In the genomic region with DNA sequence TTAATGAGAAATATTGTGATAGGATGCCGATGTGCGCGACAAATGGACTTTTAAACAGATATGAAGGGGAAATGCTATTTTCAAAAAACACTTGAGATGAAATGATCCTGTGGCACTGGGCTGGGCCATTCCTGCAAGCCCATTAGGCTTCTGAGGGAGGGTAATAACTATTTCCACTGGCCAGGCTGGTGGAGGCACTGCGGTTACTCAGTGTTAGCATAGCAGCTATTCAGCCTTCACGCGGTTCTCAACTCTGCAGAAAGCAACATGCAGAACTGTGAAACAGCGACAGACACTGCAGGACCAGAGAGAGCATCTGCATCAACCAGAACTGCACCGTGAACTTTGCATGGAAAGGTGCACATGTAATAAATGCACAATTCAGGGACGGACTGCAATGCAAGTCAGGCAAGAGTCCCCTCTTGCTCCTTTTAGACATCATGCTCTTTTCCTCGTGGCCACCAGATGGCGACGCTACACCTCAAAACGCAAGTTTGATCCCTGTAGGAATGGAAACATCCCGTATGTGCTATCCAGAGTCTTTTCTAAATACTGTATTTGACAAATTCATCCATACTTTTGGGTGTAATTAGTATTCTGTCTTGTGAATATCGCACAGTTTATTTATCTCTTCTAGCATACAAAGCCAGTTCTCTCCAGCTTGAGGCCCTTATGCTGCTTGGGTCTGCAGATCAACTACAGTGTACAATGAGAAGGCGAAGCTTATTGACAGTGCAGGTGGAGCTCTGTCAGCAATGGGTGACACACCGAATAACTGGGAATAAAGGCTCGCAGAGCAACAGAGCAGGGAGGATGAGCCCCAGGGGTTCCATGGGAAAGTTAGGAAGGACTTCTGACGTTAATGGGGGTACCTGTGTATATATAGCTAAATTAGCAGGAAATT, we compare ENCODE assay signal across 8 mouse cellular contexts.
A peak's percentile ranks its signal among the peaks of the same experiment; 100 is the strongest.
DNase-seq lines count a peak whose midpoint lies in the region; ATAC-seq and TF ChIP-seq lines count a peak whose summit lies in the region.

No protein-coding gene starts in this region.

- intact Hi-C loops in heart, postnatal 14 days (cut with DNase I) = loop anchor here (5.0 kb wide), 1 partner anchor 103 kb away; no protein-coding TSS in a partner anchor

- peak; percentile 61 for TF ChIP-seq RAD21 in MEL (IDR thresholded peaks at IDR 0.05; ENCODE audit: low read depth, low read length)

- 40% methylated on average over 19 of the region's 19 CpGs for WGBS in lung, postnatal 0 days

- peak; percentile 52 to 59 (median 55) for TF ChIP-seq CTCF in MEL (IDR thresholded peaks at IDR 0.05 in 2 of 3, conservative IDR thresholded peaks at IDR 0.05 in 1 of 3; ENCODE audit: control insufficient read depth in 1 of 3, insufficient read depth in 1 of 3, low read depth in 2 of 3, low read length in 3 of 3, poor library complexity in 1 of 3, severe bottlenecking in 1 of 3)
- peak; percentile 94 for TF ChIP-seq CTCF in lung, postnatal 0 days (IDR thresholded peaks at IDR 0.05)

- H3K79me2 ChIP-seq in MEL (ENCODE audit: control insufficient read depth, insufficient read depth, low read length, poor library complexity) = no peaks in the 10 kb centered on the region

- no peaks in the 10 kb centered on the region for H3K27me3 ChIP-seq in MEL (ENCODE audit: control insufficient read depth in 1 of 2, insufficient read depth in 2 of 2, low read length in 2 of 2)
- H3K27me3 ChIP-seq in lung, postnatal 0 days (replicated peaks; ENCODE audit: insufficient read depth, low read length) = no peaks in the 10 kb centered on the region

- no peaks in the 10 kb centered on the region for H3K36me3 ChIP-seq in MEL (ENCODE audit: control insufficient read depth in 1 of 2, insufficient read depth in 2 of 2, low read length in 2 of 2)
- no peaks in the 10 kb centered on the region for H3K36me3 ChIP-seq in lung, postnatal 0 days (ENCODE audit: insufficient read depth, low read length)

- TF ChIP-seq EP300 in MEL (IDR thresholded peaks at IDR 0.05; ENCODE audit: low read depth in 1 of 2, low read length in 2 of 2) = no peak
- no peak for TF ChIP-seq EP300 in lung, postnatal 0 days (IDR thresholded peaks at IDR 0.05)

- H3K4me3 ChIP-seq in MEL (ENCODE audit: control insufficient read depth in 1 of 2, insufficient read depth in 1 of 2, low read depth in 2 of 2, low read length in 2 of 2) = no peak overlapping the region
- H3K4me3 ChIP-seq in lung, postnatal 0 days (ENCODE audit: low read depth, low read length) = no peak overlapping the region

- H3K4me1 ChIP-seq in MEL (ENCODE audit: control insufficient read depth in 1 of 2, insufficient read depth in 2 of 2, low read length in 2 of 2) = no peaks in the 10 kb centered on the region
- no peaks in the 10 kb centered on the region for H3K4me1 ChIP-seq in lung, postnatal 0 days (ENCODE audit: insufficient read depth, low read depth, low read length)

- no peaks in the 10 kb centered on the region for H3K9me3 ChIP-seq in MEL (replicated peaks; ENCODE audit: insufficient read depth, low read length)
- no peaks in the 10 kb centered on the region for H3K9me3 ChIP-seq in lung, postnatal 0 days (ENCODE audit: low read length)

- DNase-seq in A20 (ENCODE audit: low read depth, low spot score) (peak; percentile 40), MEL (ENCODE audit: low read depth, low spot score) (peak; percentile 26)
- DNase-seq in heart, postnatal 14 days = peak; percentile 54 to 70
- peak; percentile 75 to 78 for DNase-seq in kidney, postnatal 4 days
- peak; percentile 76 for DNase-seq in lung, postnatal 0 days (ENCODE audit: low spot score)
- peak; percentile 49 for DNase-seq in retina, postnatal 7 days (ENCODE audit: low read depth, low spot score)
- DNase-seq in spleen, postnatal 4 days (ENCODE audit: low spot score in 2 of 2) = no peak

- TF ChIP-seq POLR2A in MEL (IDR thresholded peaks at IDR 0.05; ENCODE audit: control insufficient read depth in 1 of 2, insufficient read depth in 1 of 2, low read depth in 1 of 2, low read length in 2 of 2, poor library complexity in 1 of 2) = no peak

- ATAC-seq in common myeloid progenitor, adult 5-6 weeks (replicated peaks; ENCODE audit: low read depth, poor library complexity, severe bottlenecking) = peak; percentile 87
- peak; percentile 37; the same call in 1 of the 2 replicates for ATAC-seq in lung, postnatal 0 days

- H3K27ac ChIP-seq in MEL (ENCODE audit: control insufficient read depth, low read depth, low read length) = no peak overlapping the region
- no peak overlapping the region for H3K27ac ChIP-seq in lung, postnatal 0 days (ENCODE audit: low read length)

- H3K9ac ChIP-seq in MEL (ENCODE audit: control insufficient read depth, low read depth, low read length, poor library complexity, severe bottlenecking) = no peak overlapping the region
- H3K9ac ChIP-seq in lung, postnatal 0 days (replicated peaks; ENCODE audit: low read depth) = no peak overlapping the region

- no peak overlapping the region for H3K4me2 ChIP-seq in lung, postnatal 0 days (replicated peaks; ENCODE audit: low read depth, low read length)

TF ChIP-seq in MEL, 35 proteins besides CTCF, POLR2A, EP300 and RAD21:
- TF ChIP-seq ZC3H11A (IDR thresholded peaks at IDR 0.05; ENCODE audit: low read depth, low read length) (0 out of 2 replicates have a peak, but pooled peaks have one; percentile 24), MAX (IDR thresholded peaks at IDR 0.05; ENCODE audit: low read length) (no peak), HCFC1 (IDR thresholded peaks at IDR 0.05; ENCODE audit: low read depth, low read length) (no peak), KAT2A (conservative IDR thresholded peaks at IDR 0.05; ENCODE audit: low read depth, low read length) (no peak), SMC3 (IDR thresholded peaks at IDR 0.05; ENCODE audit: low read depth, low read length) (peak; percentile 48)

Comparison
In these comparisons a context has a peak if more than half of its experiments do, and no peak if none do; other contexts are left out.
1. DNase-seq: peak in A20 (single experiment), MEL (single experiment), heart, postnatal 14 days (2 of 2), kidney, postnatal 4 days (2 of 2), lung, postnatal 0 days (single experiment) and retina, postnatal 7 days (single experiment); none in spleen, postnatal 4 days (0 of 2).